Mouse (Mus musculus): ENCODE measurements around the gene Zfp62. TPM values are rescaled to one million over a fixed set of nuclear protein-coding genes. Genes with fewer than 3 reads are reported as not detected.

Zfp62 gene
- total and polyA plus RNA-seq, 3 experiments: 16.7 to 132 (median 31.8) TPM

GRCm38 (mm10) chr11:49251380-49251761, 48.3 kb downstream of the Zfp62 start:
- H3K27me3 ChIP-seq (ENCODE audit: control insufficient read depth in 1 of 2, insufficient read depth in 2 of 2, low read length in 2 of 2): no peaks in the 10 kb centered on the region
- H3K9ac ChIP-seq (ENCODE audit: control insufficient read depth, low read depth, low read length, poor library complexity, severe bottlenecking): peak overlapping the region; percentile 86
- peak overlapping the region; percentile 74 to 80 for H3K4me3 ChIP-seq (ENCODE audit: control insufficient read depth in 1 of 2, insufficient read depth in 1 of 2, low read depth in 2 of 2, low read length in 2 of 2)
- no peaks in the 10 kb centered on the region for H3K9me3 ChIP-seq (replicated peaks; ENCODE audit: insufficient read depth, low read length)
- peak overlapping the region; percentile 70; the same call in 1 of the 2 replicates for H3K27ac ChIP-seq (ENCODE audit: control insufficient read depth, low read depth, low read length)
- peak; percentile 62 for DNase-seq (ENCODE audit: low read depth, low spot score)
- H3K4me1 ChIP-seq (ENCODE audit: control insufficient read depth in 1 of 2, insufficient read depth in 2 of 2, low read length in 2 of 2): peaks cover 7 to 14% of the 10 kb centered on the region in 2 experiments
- peaks cover 15% of the 10 kb centered on the region for H3K79me2 ChIP-seq (ENCODE audit: control insufficient read depth, insufficient read depth, low read length, poor library complexity)
- no peak for TF ChIP-seq NRF1 (IDR thresholded peaks at IDR 0.05; ENCODE audit: insufficient read depth, low read depth, low read length, poor library complexity, severe bottlenecking)
- 0 out of 2 replicates have a peak, but pooled peaks have one; percentile 42 for TF ChIP-seq MYB (IDR thresholded peaks at IDR 0.05; ENCODE audit: low read depth, low read length)
- TF ChIP-seq EP300 (IDR thresholded peaks at IDR 0.05; ENCODE audit: low read depth in 1 of 2, low read length in 2 of 2): 0 out of 4 replicates have a peak, but pooled peaks of 1 of the 2 experiments have one; percentile 38
- TF ChIP-seq TBP (IDR thresholded peaks at IDR 0.05; ENCODE audit: low read depth, low read length): peak; percentile 11; the same call in 1 of the 2 replicates
- no peak for TF ChIP-seq ELF1 (IDR thresholded peaks at IDR 0.05; ENCODE audit: low read depth, low read length)
- H3K36me3 ChIP-seq (ENCODE audit: control insufficient read depth in 1 of 2, insufficient read depth in 2 of 2, low read length in 2 of 2): peaks cover 9 to 13% of the 10 kb centered on the region in 2 experiments; a peak in 3 of 4 replicates

- no peak overlapping the region for H3K9ac ChIP-seq (ENCODE audit: control insufficient read depth, low read depth, low read length, poor library complexity, severe bottlenecking)
- no peak for DNase-seq (ENCODE audit: low read depth, low spot score)
- peaks cover 15% of the 10 kb centered on the region for H3K79me2 ChIP-seq (ENCODE audit: control insufficient read depth, insufficient read depth, low read length, poor library complexity)
- H3K4me1 ChIP-seq (ENCODE audit: control insufficient read depth in 1 of 2, insufficient read depth in 2 of 2, low read length in 2 of 2): peaks cover 2 to 7% of the 10 kb centered on the region in 2 experiments
- H3K27me3 ChIP-seq (ENCODE audit: control insufficient read depth in 1 of 2, insufficient read depth in 2 of 2, low read length in 2 of 2): no peaks in the 10 kb centered on the region
- peak overlapping the region; percentile 2; the same call in 1 of the 2 replicates for H3K27ac ChIP-seq (ENCODE audit: control insufficient read depth, low read depth, low read length)
- H3K36me3 ChIP-seq (ENCODE audit: control insufficient read depth in 1 of 2, insufficient read depth in 2 of 2, low read length in 2 of 2): peaks cover 9% of the 10 kb centered on the region in 2 experiments; a peak in 3 of 4 replicates
- TF ChIP-seq ELF1 (IDR thresholded peaks at IDR 0.05; ENCODE audit: low read depth, low read length) (no peak), NELFE (IDR thresholded peaks at IDR 0.05; ENCODE audit: low read depth, low read length) (no peak), POLR2A (IDR thresholded peaks at IDR 0.05; ENCODE audit: control insufficient read depth in 1 of 2, insufficient read depth in 1 of 2, low read depth in 1 of 2, low read length in 2 of 2, poor library complexity in 1 of 2) (no peak), CTCF (IDR thresholded peaks at IDR 0.05 in 2 of 3, conservative IDR thresholded peaks at IDR 0.05 in 1 of 3; ENCODE audit: control insufficient read depth in 1 of 3, insufficient read depth in 1 of 3, low read depth in 2 of 3, low read length in 3 of 3, poor library complexity in 1 of 3, severe bottlenecking in 1 of 3) (no peak)
- H3K4me3 ChIP-seq (ENCODE audit: control insufficient read depth in 1 of 2, insufficient read depth in 1 of 2, low read depth in 2 of 2, low read length in 2 of 2): peak overlapping the region in 1 of 2 experiments; percentile 80; a peak in 1 of 4 replicates
- no peaks in the 10 kb centered on the region for H3K9me3 ChIP-seq (replicated peaks; ENCODE audit: insufficient read depth, low read length)
Measured at GRCm38 (mm10) chr11:49252048-49252447, 49.0 kb downstream of the Zfp62 start.

- TF ChIP-seq CHD1 (IDR thresholded peaks at IDR 0.05; ENCODE audit: low read depth, low read length): no peak
- no peak overlapping the region for H3K4me3 ChIP-seq (ENCODE audit: control insufficient read depth in 1 of 2, insufficient read depth in 1 of 2, low read depth in 2 of 2, low read length in 2 of 2)
- H3K9ac ChIP-seq (ENCODE audit: control insufficient read depth, low read depth, low read length, poor library complexity, severe bottlenecking): no peak overlapping the region
- peaks cover 9% of the 10 kb centered on the region in 2 experiments; a peak in 3 of 4 replicates for H3K36me3 ChIP-seq (ENCODE audit: control insufficient read depth in 1 of 2, insufficient read depth in 2 of 2, low read length in 2 of 2)
- no peak for DNase-seq (ENCODE audit: low read depth, low spot score)
- no peaks in the 10 kb centered on the region for H3K27me3 ChIP-seq (ENCODE audit: control insufficient read depth in 1 of 2, insufficient read depth in 2 of 2, low read length in 2 of 2)
- no peaks in the 10 kb centered on the region for H3K9me3 ChIP-seq (replicated peaks; ENCODE audit: insufficient read depth, low read length)
- peaks cover 15% of the 10 kb centered on the region for H3K79me2 ChIP-seq (ENCODE audit: control insufficient read depth, insufficient read depth, low read length, poor library complexity)
- H3K27ac ChIP-seq (ENCODE audit: control insufficient read depth, low read depth, low read length): no peak overlapping the region
- H3K4me1 ChIP-seq (ENCODE audit: control insufficient read depth in 1 of 2, insufficient read depth in 2 of 2, low read length in 2 of 2): peaks cover 2 to 5% of the 10 kb centered on the region in 2 experiments; a peak in 3 of 4 replicates
Measured at GRCm38 (mm10) chr11:49253035-49253434, 49.9 kb downstream of the Zfp62 start.
